Mouse (Mus musculus) small intestine, adult 2 months (tissue): Measurements from ENCODE around the gene Cblc.
A peak's percentile ranks its signal among the peaks of the same experiment; 100 is the strongest.

ENCODE experiments used
- CTCF ChIP-seq: fragments of 200-500 bp; IDR thresholded peaks from 2 replicates; pipeline ENCODE4 v1.5.1; 2012; ENCODE audit warnings: low read depth, mild to moderate bottlenecking, control low read depth, inconsistent platforms, low read length, moderate library complexity, mixed read lengths; ENCODE audit not compliant: insufficient replicate concordance, insufficient read length; ENCODE audit errors: extremely low read depth
- POLR2A ChIP-seq: fragments of 200-500 bp; IDR thresholded peaks from 2 replicates; pipeline ENCODE4 v1.6.1; 2012; ENCODE audit warnings: low read depth, mild to moderate bottlenecking, control low read depth, inconsistent platforms, low read length, moderate library complexity

DNA sequence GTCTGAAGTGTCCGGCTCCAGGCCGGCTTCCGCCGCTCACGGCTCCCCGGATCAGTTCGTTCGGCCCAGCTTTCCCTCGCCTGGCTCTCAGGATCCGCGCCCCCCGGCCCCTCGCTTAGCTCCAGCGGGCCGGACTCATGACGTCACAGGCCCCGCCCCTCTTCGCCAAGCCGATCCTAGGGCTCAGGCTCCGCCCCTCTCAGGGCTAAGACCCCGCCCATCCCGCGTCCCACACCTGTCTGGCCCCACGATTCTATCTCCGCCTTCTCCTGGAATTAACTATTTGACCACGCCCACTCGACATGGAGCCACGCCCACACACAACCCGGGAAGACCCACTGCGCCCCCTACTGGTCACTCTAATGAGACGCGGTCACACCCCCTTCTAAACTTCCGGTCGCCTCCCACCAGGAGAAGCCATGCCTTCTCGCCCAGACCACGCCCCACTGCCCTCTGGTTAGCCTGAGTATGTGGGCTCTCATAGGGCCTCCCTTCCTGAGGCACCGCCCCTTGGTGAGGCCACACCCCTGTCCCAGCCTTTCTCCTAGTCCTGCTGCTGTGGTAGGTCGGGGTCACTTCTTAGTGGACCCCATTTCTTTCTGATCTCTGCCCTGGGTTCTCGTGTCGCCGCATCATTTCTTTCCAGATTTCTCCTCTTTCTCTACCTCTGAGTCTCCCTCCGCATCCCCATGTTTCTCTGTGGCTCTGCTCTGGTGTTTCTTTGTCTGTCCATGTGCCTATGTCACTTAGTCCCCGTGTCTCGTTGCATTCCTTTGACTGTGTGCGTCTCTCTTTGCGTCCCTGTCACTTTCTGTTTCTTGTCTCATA, 47.0 kb downstream of the Cblc start:
- TF ChIP-seq POLR2A (no peak; the same call in 1 of the 2 replicates), CTCF (peak; percentile 85)
